Mouse (Mus musculus): ENCODE results near the gene Pdcd4.
A peak's percentile ranks its signal among the peaks of the same experiment; 100 is the strongest.

Gene Pdcd4

GRCm38 (mm10) chr19:53871502-53871901 lies 20.5 kb upstream of the Pdcd4 start:
- no peak for DNase-seq (ENCODE audit: low spot score in 2 of 2)

- DNase-seq (ENCODE audit: low spot score in 2 of 2), result no peak
Measured at GRCm38 (mm10) chr19:53872994-53873713, 18.9 kb upstream of the Pdcd4 start.

GRCm38 (mm10) chr19:53875246-53875645 lies 16.8 kb upstream of the Pdcd4 start:
- no peak for DNase-seq (ENCODE audit: low spot score in 2 of 2)

GRCm38 (mm10) chr19:53877779-53878178 lies 14.3 kb upstream of the Pdcd4 start:
- DNase-seq (ENCODE audit: low spot score in 2 of 2), result no peak

- no peak for DNase-seq (ENCODE audit: low spot score in 2 of 2)
Measured at GRCm38 (mm10) chr19:53880460-53880859, 11.6 kb upstream of the Pdcd4 start.

GRCm38 (mm10) chr19:53881786-53882185 lies 10.2 kb upstream of the Pdcd4 start:
- no peak for DNase-seq (ENCODE audit: low spot score in 2 of 2)

GRCm38 (mm10) chr19:53885450-53885849 lies 6.6 kb upstream of the Pdcd4 start:
- no peak for DNase-seq (ENCODE audit: low spot score in 2 of 2)

GRCm38 (mm10) chr19:53886576-53887370 lies 5.3 kb upstream of the Pdcd4 start:
- DNase-seq (ENCODE audit: low spot score in 2 of 2), result peak; percentile 61

GRCm38 (mm10) chr19:53887822-53888221 lies 4.2 kb upstream of the Pdcd4 start:
- no peak for DNase-seq (ENCODE audit: low spot score in 2 of 2)

- DNase-seq (ENCODE audit: low spot score in 2 of 2), result peak in 1 of 2 experiments; percentile 28
Measured at GRCm38 (mm10) chr19:53888331-53888730, 3.7 kb upstream of the Pdcd4 start.

- DNase-seq (ENCODE audit: low spot score in 2 of 2), result no peak
Measured at GRCm38 (mm10) chr19:53889555-53889954, 2.5 kb upstream of the Pdcd4 start.

GRCm38 (mm10) chr19:53890274-53890673 lies 1.8 kb upstream of the Pdcd4 start:
- DNase-seq (ENCODE audit: low spot score in 2 of 2), result no peak

GRCm38 (mm10) chr19:53890781-53891251 lies 1.2 kb upstream of the Pdcd4 start:
- DNase-seq (ENCODE audit: low spot score in 2 of 2), result peak; percentile 79 to 83

- no peak for DNase-seq (ENCODE audit: low spot score in 2 of 2)
Measured at GRCm38 (mm10) chr19:53891569-53891968, 462 bp upstream of the Pdcd4 start.

GRCm38 (mm10) chr19:53892838-53893359 lies 868 bp downstream of the Pdcd4 start:
- no peak for DNase-seq (ENCODE audit: low spot score in 2 of 2)

GRCm38 (mm10) chr19:53893711-53894171 lies 1.7 kb downstream of the Pdcd4 start:
- DNase-seq (ENCODE audit: low spot score in 2 of 2), result peak; percentile 68 to 70

- no peak for DNase-seq (ENCODE audit: low spot score in 2 of 2)
Measured at GRCm38 (mm10) chr19:53894538-53895121, 2.6 kb downstream of the Pdcd4 start.

GRCm38 (mm10) chr19:53898046-53898445 lies 6.0 kb downstream of the Pdcd4 start:
- DNase-seq (ENCODE audit: low spot score in 2 of 2), result no peak

GRCm38 (mm10) chr19:53898498-53898897 lies 6.5 kb downstream of the Pdcd4 start:
- DNase-seq (ENCODE audit: low spot score in 2 of 2), result no peak

GRCm38 (mm10) chr19:53898970-53899900 lies 7.2 kb downstream of the Pdcd4 start:
- DNase-seq (ENCODE audit: low spot score in 2 of 2), result no peak
